Mouse (Mus musculus): ENCODE measurements around the gene 4933416C03Rik.

Gene 4933416C03Rik

GRCm38 (mm10) chr10:116079396-116079795, 34.3 kb downstream of the 4933416C03Rik start:
- no peak for DNase-seq (ENCODE audit: low read depth, low spot score)

DNA sequence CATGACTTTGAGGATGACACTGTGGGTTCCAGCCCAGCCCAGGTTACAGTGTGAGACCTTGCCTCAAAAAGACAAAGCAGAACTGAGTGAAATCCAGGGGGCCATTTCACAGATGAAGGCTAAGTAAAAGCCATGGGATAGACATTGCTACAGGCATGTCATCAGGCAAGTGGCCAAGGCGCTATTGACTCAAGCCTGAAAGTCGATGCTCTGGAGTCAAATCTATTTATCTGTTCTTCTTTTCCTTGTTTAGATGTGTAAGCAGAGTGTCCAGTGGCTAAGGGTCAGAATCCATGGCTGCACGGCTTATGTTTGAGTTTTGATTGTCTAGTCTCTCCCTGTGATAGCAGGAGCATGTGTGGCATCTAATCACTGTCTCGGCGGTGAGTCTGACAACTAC, 35.1 kb downstream of the 4933416C03Rik start:
- no peak for DNase-seq (ENCODE audit: low read depth, low spot score)

DNA sequence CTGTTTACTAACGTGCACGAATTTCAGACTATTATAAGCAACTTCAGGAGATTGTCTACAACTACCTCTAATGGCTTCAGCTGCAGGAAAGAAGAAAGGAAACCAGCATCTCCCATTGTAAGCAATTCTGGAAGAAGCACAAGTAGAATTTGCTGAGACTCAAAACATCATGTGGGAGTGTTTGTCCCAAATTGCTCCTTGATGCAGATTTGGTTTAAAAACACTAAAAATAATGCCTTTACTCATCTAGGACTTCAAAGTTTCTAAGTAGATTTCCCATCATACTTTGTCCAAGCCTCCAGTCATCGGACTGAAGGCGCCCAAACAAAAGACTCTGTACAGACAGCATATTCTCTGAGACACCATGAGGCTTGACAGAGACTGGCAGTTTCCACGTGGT, 37.8 kb downstream of the 4933416C03Rik start:
- no peak for DNase-seq (ENCODE audit: low read depth, low spot score)
